Mouse (Mus musculus) ES-E14 (cell line): ENCODE results near the gene Nek7.

ENCODE experiments used
- HCFC1 ChIP-seq: IDR thresholded peaks from 2 replicates; pipeline ENCODE4 v1.6.1; 2012; ENCODE audit warnings: low read length, inconsistent platforms, borderline replicate concordance; ENCODE audit not compliant: insufficient read depth
- MAFK ChIP-seq: IDR thresholded peaks from 2 replicates; pipeline ENCODE4 v1.6.1; 2014; ENCODE audit warnings: mild to moderate bottlenecking, low read depth, low read length, inconsistent platforms; ENCODE audit not compliant: insufficient read depth
- ZC3H11A ChIP-seq: IDR thresholded peaks from 2 replicates; pipeline ENCODE4 v1.6.1; 2012; ENCODE audit warnings: low read depth, mild to moderate bottlenecking, inconsistent platforms, low read length, borderline replicate concordance

GRCm38 (mm10) chr1:138643306-138643830 lies 23.4 kb upstream of the Nek7 start:
- no peak for TF ChIP-seq ZC3H11A
- TF ChIP-seq MAFK: no peak
- TF ChIP-seq HCFC1: no peak
